Mouse (Mus musculus) kidney, embryonic 16.5 days (tissue): Measurements from ENCODE around the gene Rufy3. TPM values are rescaled to one million over a fixed set of nuclear protein-coding genes. Genes with fewer than 3 reads are reported as not detected.

Experiments used
- ATAC-seq: fragments of 200-750 bp; cut with Nextera tagmentation; 2 replicates; pipeline ENCODE4 v1.8.0; 2017; ENCODE audit warnings: moderate TSS enrichment; ENCODE audit not compliant: low FRiP score, low TSS enrichment
- H3K27ac ChIP-seq: fragments of 300-500 bp; sonication (generic); 2 replicates; pipeline ENCODE4 v1.5.1; 2014; ENCODE audit warnings: low read length
- H3K27me3 ChIP-seq: fragments of 300-500 bp; sonication (generic); 2 replicates; pipeline ENCODE4 v1.6.1; 2014; ENCODE audit warnings: low read length, control low read depth, mixed read lengths; ENCODE audit not compliant: insufficient read depth
- H3K36me3 ChIP-seq: fragments of 300-500 bp; sonication (generic); 2 replicates; pipeline ENCODE4 v1.6.1; 2014; ENCODE audit warnings: low read length, control low read depth, mixed read lengths; ENCODE audit not compliant: insufficient read depth
- H3K4me1 ChIP-seq: fragments of 300-500 bp; sonication (generic); 2 replicates; pipeline ENCODE4 v1.6.1; 2014; ENCODE audit warnings: low read length, control low read depth, mixed read lengths; ENCODE audit not compliant: insufficient read depth
- H3K4me2 ChIP-seq: fragments of 300-500 bp; sonication (generic); replicated peaks from 2 replicates; pipeline ENCODE4 v1.6.1; 2014; ENCODE audit warnings: low read depth, low read length
- H3K4me3 ChIP-seq: fragments of 300-500 bp; sonication (generic); 2 replicates; pipeline ENCODE4 v1.5.1; 2014; ENCODE audit warnings: mild to moderate bottlenecking, low read length
- H3K9ac ChIP-seq: fragments of 300-500 bp; sonication (generic); replicated peaks from 2 replicates; pipeline ENCODE4 v1.6.1; 2014; ENCODE audit warnings: low read length
- H3K9me3 ChIP-seq: fragments of 300-500 bp; sonication (generic); 2 replicates; pipeline ENCODE4 v1.6.1; 2016; ENCODE audit warnings: low read length, control low read depth
- WGBS: fragments of 180-500 bp; shearing (Covaris S2); extraction: QIAGEN DNeasy Blood & Tissue Kit; methylation state at CpG from one replicate; pipeline ENCODE4 v1.1.7; 2014; 5-methylcytosine and 5-hydroxymethylcytosine counted together
- polyA plus RNA-seq: library from polyadenylated mRNA; unstranded; fragments of >200 nt; fragmentation: Nextera tagmentation; extraction: Ambion mirVana; gene quantifications from 2 replicates; pipeline ENCODE4 v1.2.1, GENCODE M21; 2015

Gene Rufy3
- polyA plus RNA-seq, 1 experiment from 2014 or later = 15.3 TPM

GRCm38 (mm10) chr5:88690681-88691505 lies 126.1 kb downstream of the Rufy3 start:
- no peaks in the 10 kb centered on the region for H3K9me3 ChIP-seq
- H3K4me3 ChIP-seq = no peak overlapping the region
- WGBS = 42% methylated on average over 10 of the region's 10 CpGs
- no peak for ATAC-seq
- no peaks in the 10 kb centered on the region for H3K36me3 ChIP-seq
- peaks cover 5% of the 10 kb centered on the region; the same call in 1 of the 2 replicates for H3K27me3 ChIP-seq
- no peaks in the 10 kb centered on the region for H3K4me1 ChIP-seq
- no peak overlapping the region for H3K4me2 ChIP-seq
- H3K27ac ChIP-seq = no peak overlapping the region
- no peak overlapping the region for H3K9ac ChIP-seq

GRCm38 (mm10) chr5:88691506-88692095 lies 126.8 kb downstream of the Rufy3 start:
- Histone ChIP-seq H3K4me3 (no peak overlapping the region), H3K27ac (no peak overlapping the region), H3K36me3 (no peaks in the 10 kb centered on the region), H3K4me2 (no peak overlapping the region), H3K27me3 (no peaks in the 10 kb centered on the region), H3K9me3 (no peaks in the 10 kb centered on the region), H3K9ac (no peak overlapping the region), H3K4me1 (no peaks in the 10 kb centered on the region)
- no peak for ATAC-seq
- 68% methylated on average over 6 of the region's 6 CpGs for WGBS

- WGBS = 88% methylated on average over 4 of the region's 4 CpGs
- Histone ChIP-seq H3K4me3 (no peak overlapping the region), H3K9ac (no peak overlapping the region), H3K9me3 (no peaks in the 10 kb centered on the region), H3K4me2 (no peak overlapping the region), H3K27ac (no peak overlapping the region), H3K4me1 (no peaks in the 10 kb centered on the region), H3K36me3 (no peaks in the 10 kb centered on the region), H3K27me3 (no peaks in the 10 kb centered on the region)
- ATAC-seq = no peak
Observed at GRCm38 (mm10) chr5:88692586-88692985, 127.7 kb downstream of the Rufy3 start.

- no peak overlapping the region for H3K27ac ChIP-seq
- ATAC-seq = no peak
- no peaks in the 10 kb centered on the region for H3K9me3 ChIP-seq
- no peak overlapping the region for H3K4me3 ChIP-seq
- H3K36me3 ChIP-seq = no peaks in the 10 kb centered on the region
- no peaks in the 10 kb centered on the region for H3K27me3 ChIP-seq
- H3K9ac ChIP-seq = no peak overlapping the region
- H3K4me1 ChIP-seq = no peaks in the 10 kb centered on the region
- no peak overlapping the region for H3K4me2 ChIP-seq
Observed at GRCm38 (mm10) chr5:88693057-88693456, 128.2 kb downstream of the Rufy3 start.

GRCm38 (mm10) chr5:88697291-88697690 lies 132.5 kb downstream of the Rufy3 start:
- Histone ChIP-seq H3K4me1 (no peaks in the 10 kb centered on the region), H3K27me3 (no peaks in the 10 kb centered on the region), H3K27ac (no peak overlapping the region), H3K36me3 (no peaks in the 10 kb centered on the region), H3K9me3 (no peaks in the 10 kb centered on the region), H3K4me2 (no peak overlapping the region), H3K4me3 (no peak overlapping the region), H3K9ac (no peak overlapping the region)
- no peak for ATAC-seq
- WGBS = 86% methylated on average over 5 of the region's 5 CpGs

GRCm38 (mm10) chr5:88699251-88699913 lies 134.5 kb downstream of the Rufy3 start:
- no peaks in the 10 kb centered on the region for H3K36me3 ChIP-seq
- 74% methylated on average over 4 of the region's 4 CpGs for WGBS
- no peak for ATAC-seq
- H3K4me1 ChIP-seq = no peaks in the 10 kb centered on the region
- no peak overlapping the region for H3K9ac ChIP-seq
- no peak overlapping the region for H3K27ac ChIP-seq
- H3K4me3 ChIP-seq = no peak overlapping the region
- no peak overlapping the region for H3K4me2 ChIP-seq
- no peaks in the 10 kb centered on the region for H3K27me3 ChIP-seq
- no peaks in the 10 kb centered on the region for H3K9me3 ChIP-seq

Other genes starting within 250 kb of the Rufy3 start
- not detected in 2 replicates for gene Prol1, start 247.7 kb upstream of the Rufy3 start, polyA plus RNA-seq
- gene Amtn, start 188.9 kb upstream of the Rufy3 start, polyA plus RNA-seq = not detected in 2 replicates
- gene Ambn, start 109.0 kb upstream of the Rufy3 start, polyA plus RNA-seq = not detected in 2 replicates
- not detected in 2 replicates for gene Enam, start 77.1 kb upstream of the Rufy3 start, polyA plus RNA-seq
- gene Jchain, start 37.1 kb upstream of the Rufy3 start, polyA plus RNA-seq = 0.11 and 0.17 TPM in 2 replicates
- gene Utp3, start 10.6 kb upstream of the Rufy3 start, polyA plus RNA-seq = 73.1 and 78.0 TPM in 2 replicates
- 36.1 and 59.0 TPM in 2 replicates for gene Grsf1, start 111.1 kb downstream of the Rufy3 start, polyA plus RNA-seq
- gene Mob1b, start 155.8 kb downstream of the Rufy3 start, polyA plus RNA-seq = 10.3 and 12.1 TPM in 2 replicates
- 41.4 and 47.1 TPM in 2 replicates for gene Dck, start 200.0 kb downstream of the Rufy3 start, polyA plus RNA-seq